Mouse (Mus musculus): Measurements from ENCODE around the gene Gm1604a. TPM values are rescaled to one million over a fixed set of nuclear protein-coding genes. Genes with fewer than 3 reads are reported as not detected.
"Not testable (repeated sequence)": the region's sequence is repeated elsewhere in the genome, so short reads cannot be mapped to it uniquely, and the experiment has no call there.

Gene Gm1604a
- polyA plus RNA-seq, 1 experiment = 0.14 TPM

DNA sequence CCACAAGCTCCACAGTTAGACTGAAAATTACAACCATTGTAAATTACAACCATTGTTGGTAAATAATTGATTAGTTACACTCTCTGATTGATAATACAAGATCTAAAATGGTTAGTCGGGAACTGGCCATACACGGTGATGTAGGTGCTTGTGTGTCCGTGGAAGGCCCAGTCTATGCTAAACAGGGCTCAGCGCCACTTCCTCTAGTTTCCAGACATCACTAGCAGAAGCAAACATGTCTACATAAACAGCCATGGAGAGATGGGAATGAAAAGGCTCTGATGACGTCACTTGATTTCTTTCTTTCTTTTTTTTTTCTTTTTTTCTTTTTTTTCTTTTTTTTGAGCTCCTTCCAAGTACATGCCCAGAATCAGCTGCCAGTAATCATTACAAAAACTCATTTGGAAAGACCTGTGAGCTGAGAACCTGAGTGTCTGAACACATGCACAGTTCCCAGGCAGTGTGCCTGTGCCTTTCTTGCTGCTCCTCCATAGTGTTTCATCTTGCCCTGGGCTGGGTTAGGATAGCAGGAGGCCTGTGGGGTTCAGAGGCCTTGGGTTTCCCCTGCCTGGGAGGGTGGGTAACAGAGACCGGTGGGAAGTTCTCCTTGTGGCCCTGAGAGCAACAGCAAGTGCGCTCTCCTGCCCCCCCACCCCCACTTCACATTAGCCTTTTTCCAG lies 44.3 kb downstream of the Gm1604a start:
- H3K36me3 ChIP-seq (ENCODE audit: control insufficient read depth, insufficient read depth, low read length); DNase-seq; H3K4me1 ChIP-seq (ENCODE audit: control insufficient read depth, insufficient read depth, low read length); H3K4me3 ChIP-seq (ENCODE audit: insufficient read depth, low read depth, low read length); H3K27ac ChIP-seq (ENCODE audit: insufficient read depth, low read depth, low read length); H3K27me3 ChIP-seq (replicated peaks; ENCODE audit: control insufficient read depth, insufficient read depth, low read length): not testable (repeated sequence)
- WGBS = 78% methylated on average over 6 of the region's 7 CpGs

DNA sequence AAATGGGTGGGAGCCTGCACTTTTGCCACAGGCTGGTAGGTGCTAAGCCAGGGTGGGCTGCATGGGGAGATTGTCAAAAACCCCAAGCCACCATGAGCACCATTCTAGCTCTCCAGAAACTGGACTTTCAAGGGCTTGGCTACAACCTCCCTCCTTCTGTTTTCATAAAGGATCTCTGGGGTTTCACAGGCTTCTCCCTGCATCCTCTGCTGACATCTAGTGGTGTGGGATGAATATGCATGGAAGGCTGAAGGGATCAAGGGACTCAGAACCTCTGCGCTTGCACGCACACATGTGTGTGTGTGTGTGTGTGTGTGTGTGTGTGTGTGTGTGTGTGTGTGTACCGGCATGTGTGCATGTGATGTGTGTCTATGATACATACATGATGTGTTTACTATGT lies 49.1 kb downstream of the Gm1604a start:
- not testable (repeated sequence) for H3K27me3 ChIP-seq (replicated peaks; ENCODE audit: control insufficient read depth, insufficient read depth, low read length); H3K4me3 ChIP-seq (ENCODE audit: insufficient read depth, low read depth, low read length); H3K27ac ChIP-seq (ENCODE audit: insufficient read depth, low read depth, low read length); H3K36me3 ChIP-seq (ENCODE audit: control insufficient read depth, insufficient read depth, low read length); H3K4me1 ChIP-seq (ENCODE audit: control insufficient read depth, insufficient read depth, low read length)
- TF ChIP-seq CTCF (conservative IDR thresholded peaks at IDR 0.05; ENCODE audit: insufficient read depth, insufficient read length, low read depth, low read length) = peak; percentile 46
- 7% methylated on average over 3 of the region's 3 CpGs for WGBS
- DNase-seq = peak; percentile 37

DNA sequence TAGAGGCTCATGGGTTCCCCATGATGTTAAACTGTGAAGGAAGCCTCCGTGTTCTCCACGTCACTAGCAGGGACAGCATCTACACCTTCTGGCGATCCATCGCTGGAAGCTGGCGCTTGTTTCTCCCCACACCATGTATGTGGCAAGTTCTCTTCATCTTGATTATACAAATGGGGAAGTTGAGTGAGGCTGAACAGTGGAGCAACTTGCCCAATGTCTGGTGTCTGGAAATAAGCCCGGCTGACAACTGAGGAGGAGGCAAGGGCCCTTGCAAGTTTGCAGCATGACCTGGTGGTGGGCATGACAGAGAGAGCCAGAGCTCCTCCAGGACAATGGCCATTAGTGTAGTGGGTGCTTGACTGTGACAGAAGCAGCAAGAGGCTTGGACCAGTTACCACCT lies 50.2 kb downstream of the Gm1604a start:
- H3K27me3 ChIP-seq (replicated peaks; ENCODE audit: control insufficient read depth, insufficient read depth, low read length); H3K4me3 ChIP-seq (ENCODE audit: insufficient read depth, low read depth, low read length); H3K4me1 ChIP-seq (ENCODE audit: control insufficient read depth, insufficient read depth, low read length); DNase-seq; H3K27ac ChIP-seq (ENCODE audit: insufficient read depth, low read depth, low read length); H3K36me3 ChIP-seq (ENCODE audit: control insufficient read depth, insufficient read depth, low read length): not testable (repeated sequence)
- WGBS = 86% methylated on average over 5 of the region's 6 CpGs

DNA sequence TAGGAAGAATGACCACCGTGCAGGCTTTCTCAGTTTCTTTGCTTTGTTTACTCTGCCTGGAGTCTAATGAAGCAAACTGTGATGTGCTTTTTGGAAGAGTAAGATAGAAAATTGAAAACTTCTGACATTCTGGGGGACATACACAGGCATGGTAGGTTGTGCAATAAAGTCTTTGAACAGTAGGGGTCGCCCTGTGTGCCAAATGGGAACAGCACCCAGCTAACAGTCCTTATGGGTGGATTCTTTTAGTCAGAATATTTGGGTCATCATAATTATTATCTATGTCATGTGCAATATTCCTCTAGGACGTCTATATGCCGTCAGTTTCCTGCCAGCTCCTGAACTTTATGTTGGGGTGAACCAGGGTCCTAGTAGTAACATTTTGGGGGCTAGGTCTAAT lies 54.2 kb downstream of the Gm1604a start:
- H3K36me3 ChIP-seq (ENCODE audit: control insufficient read depth, insufficient read depth, low read length); H3K27ac ChIP-seq (ENCODE audit: insufficient read depth, low read depth, low read length); H3K4me1 ChIP-seq (ENCODE audit: control insufficient read depth, insufficient read depth, low read length); H3K27me3 ChIP-seq (replicated peaks; ENCODE audit: control insufficient read depth, insufficient read depth, low read length); H3K4me3 ChIP-seq (ENCODE audit: insufficient read depth, low read depth, low read length): not testable (repeated sequence)
- 0% methylated on average over 1 of the region's 4 CpGs for WGBS
- TF ChIP-seq CTCF (conservative IDR thresholded peaks at IDR 0.05; ENCODE audit: insufficient read depth, insufficient read length, low read depth, low read length) = 0 out of 2 replicates have a peak, but pooled peaks have one; percentile 11
- DNase-seq = peak; percentile 57

DNA sequence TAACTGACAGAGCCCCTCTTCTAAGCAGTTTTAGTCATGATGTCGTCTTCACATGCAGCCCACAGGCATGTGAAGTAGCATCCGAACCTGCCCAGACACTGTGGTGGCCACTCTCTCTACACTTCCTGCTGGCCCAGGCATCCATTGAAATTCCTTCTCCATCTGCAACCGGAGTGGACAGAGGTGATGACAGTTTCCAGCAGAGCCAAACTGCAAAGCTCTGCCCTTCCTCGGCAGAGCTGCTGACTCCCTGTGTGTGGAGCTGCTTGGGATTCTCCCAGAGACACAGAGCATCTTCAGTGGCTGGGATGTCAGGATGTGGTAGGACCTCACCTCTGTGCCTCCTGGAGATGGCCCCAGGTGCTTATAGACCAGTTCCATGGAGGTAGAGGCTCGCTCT lies 59.2 kb downstream of the Gm1604a start:
- WGBS = 100% methylated on average over 1 of the region's 5 CpGs
- DNase-seq; H3K36me3 ChIP-seq (ENCODE audit: control insufficient read depth, insufficient read depth, low read length); H3K27me3 ChIP-seq (replicated peaks; ENCODE audit: control insufficient read depth, insufficient read depth, low read length); H3K4me1 ChIP-seq (ENCODE audit: control insufficient read depth, insufficient read depth, low read length); H3K4me3 ChIP-seq (ENCODE audit: insufficient read depth, low read depth, low read length); H3K27ac ChIP-seq (ENCODE audit: insufficient read depth, low read depth, low read length): not testable (repeated sequence)

DNA sequence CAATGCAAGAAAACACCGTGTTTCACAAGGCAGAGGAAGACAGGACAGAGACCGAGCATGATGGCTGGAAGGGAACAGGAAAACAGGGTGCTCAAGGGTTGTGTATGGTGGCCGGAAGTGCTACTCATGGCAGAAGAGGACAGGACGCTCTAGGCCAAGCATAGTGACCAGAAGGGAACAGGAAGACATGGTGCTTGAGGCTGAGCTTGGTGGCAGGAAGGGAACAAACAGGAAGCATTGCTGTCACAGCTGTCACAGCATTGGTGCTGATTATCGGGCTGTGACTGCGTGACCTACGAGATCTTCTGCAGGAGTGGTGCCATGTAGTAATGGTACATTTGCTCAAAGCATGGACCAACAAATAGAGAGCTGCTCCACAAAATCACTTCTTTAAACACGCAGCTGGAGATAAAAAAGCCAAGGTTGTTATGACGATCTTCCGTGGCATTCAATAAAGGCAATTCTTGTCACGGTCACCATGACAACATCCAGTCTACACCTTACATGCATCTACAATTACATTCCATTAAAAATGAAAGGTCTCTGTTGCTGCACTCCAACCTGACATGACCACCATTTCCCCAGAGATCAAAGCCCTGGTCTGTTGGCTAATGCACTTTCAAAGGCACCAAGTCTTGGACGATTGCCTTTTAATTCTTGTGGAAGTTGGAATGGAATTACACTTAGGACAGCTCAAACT lies 60.3 kb downstream of the Gm1604a start:
- H3K4me3 ChIP-seq (ENCODE audit: insufficient read depth, low read depth, low read length); DNase-seq; H3K4me1 ChIP-seq (ENCODE audit: control insufficient read depth, insufficient read depth, low read length); H3K27me3 ChIP-seq (replicated peaks; ENCODE audit: control insufficient read depth, insufficient read depth, low read length); H3K27ac ChIP-seq (ENCODE audit: insufficient read depth, low read depth, low read length); H3K36me3 ChIP-seq (ENCODE audit: control insufficient read depth, insufficient read depth, low read length): not testable (repeated sequence)
- no CpG with 5 or more reads among the region's 12 CpGs for WGBS

DNA sequence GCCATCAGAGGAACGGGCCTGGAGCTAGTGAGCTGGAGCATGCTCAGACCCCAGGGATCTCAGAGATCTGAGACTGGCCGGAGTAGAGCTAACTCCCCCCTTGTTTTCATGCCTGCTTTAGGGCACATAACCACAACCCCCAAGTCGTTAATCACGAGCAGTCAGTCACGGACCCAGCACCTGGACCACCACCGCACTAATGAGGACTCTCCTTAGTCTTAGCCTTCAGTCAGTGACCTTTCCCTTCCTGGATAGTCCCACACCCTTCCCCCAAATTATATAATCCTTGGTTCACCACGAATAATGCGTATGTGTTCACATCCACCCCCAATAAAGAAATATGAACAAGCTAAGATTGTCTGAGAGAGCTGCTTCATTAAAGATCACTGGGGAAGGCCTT lies 61.5 kb downstream of the Gm1604a start:
- H3K4me3 ChIP-seq (ENCODE audit: insufficient read depth, low read depth, low read length); H3K27me3 ChIP-seq (replicated peaks; ENCODE audit: control insufficient read depth, insufficient read depth, low read length); H3K27ac ChIP-seq (ENCODE audit: insufficient read depth, low read depth, low read length); H3K36me3 ChIP-seq (ENCODE audit: control insufficient read depth, insufficient read depth, low read length); H3K4me1 ChIP-seq (ENCODE audit: control insufficient read depth, insufficient read depth, low read length); DNase-seq: not testable (repeated sequence)
- 78% methylated on average over 6 of the region's 8 CpGs for WGBS

DNA sequence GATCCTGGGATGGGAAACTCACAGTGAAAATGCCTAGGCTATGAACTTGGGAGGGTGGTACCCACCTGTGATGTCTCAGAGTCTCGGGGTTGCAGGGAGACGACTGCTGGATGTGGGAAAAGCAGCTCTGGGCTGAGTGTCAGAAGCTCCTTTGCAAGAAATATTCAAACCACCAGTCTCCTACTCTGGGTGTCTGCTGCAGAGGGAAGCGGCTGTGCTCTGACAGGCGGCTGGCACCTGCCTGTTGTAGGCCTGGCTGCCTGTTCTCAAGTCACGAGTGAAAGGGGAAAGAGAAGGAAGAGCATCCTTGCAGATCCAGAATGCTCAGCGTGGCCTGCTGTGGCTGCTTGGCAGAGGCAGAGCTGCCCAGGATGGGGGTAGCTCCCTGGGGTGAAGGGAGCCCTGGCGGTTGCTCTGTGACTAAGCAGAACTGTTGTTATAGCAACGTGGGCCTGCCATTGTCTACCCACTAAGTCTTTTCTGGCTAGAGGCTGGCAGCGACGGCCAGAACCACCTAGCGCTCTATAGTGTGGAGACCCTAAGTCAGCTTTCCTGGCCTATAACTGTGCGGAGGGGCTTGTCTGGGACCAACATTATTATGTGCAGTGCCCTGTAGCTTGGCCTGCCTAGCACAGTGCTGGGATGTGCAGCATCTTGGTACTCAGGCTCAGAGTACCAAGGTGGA lies 72.6 kb downstream of the Gm1604a start:
- H3K27me3 ChIP-seq (replicated peaks; ENCODE audit: control insufficient read depth, insufficient read depth, low read length); H3K4me3 ChIP-seq (ENCODE audit: insufficient read depth, low read depth, low read length); DNase-seq; H3K27ac ChIP-seq (ENCODE audit: insufficient read depth, low read depth, low read length); H3K36me3 ChIP-seq (ENCODE audit: control insufficient read depth, insufficient read depth, low read length); H3K4me1 ChIP-seq (ENCODE audit: control insufficient read depth, insufficient read depth, low read length): not testable (repeated sequence)
- no CpG with 5 or more reads among the region's 12 CpGs for WGBS

DNA sequence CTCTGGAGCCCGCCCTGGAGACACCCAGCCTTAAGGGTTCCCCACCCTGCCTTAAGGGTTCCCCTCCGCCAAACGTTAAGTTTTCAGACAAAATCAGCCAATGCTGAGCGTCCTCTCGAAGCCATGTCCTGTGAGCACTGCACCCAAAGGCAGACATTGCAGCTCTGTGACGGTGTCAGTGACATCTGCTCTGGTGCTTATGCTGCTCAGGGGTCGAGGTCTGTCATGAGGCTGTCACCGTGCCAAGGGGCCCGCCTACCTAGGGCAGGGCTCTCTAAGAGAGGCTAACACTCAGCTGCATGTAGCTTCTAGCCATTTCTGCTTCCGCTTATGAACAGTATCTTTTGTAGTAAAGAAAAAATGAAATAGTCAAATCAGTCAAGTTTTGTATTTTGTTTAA lies 73.7 kb downstream of the Gm1604a start:
- not testable (repeated sequence) for DNase-seq; H3K27ac ChIP-seq (ENCODE audit: insufficient read depth, low read depth, low read length); H3K27me3 ChIP-seq (replicated peaks; ENCODE audit: control insufficient read depth, insufficient read depth, low read length); H3K4me1 ChIP-seq (ENCODE audit: control insufficient read depth, insufficient read depth, low read length); H3K4me3 ChIP-seq (ENCODE audit: insufficient read depth, low read depth, low read length); H3K36me3 ChIP-seq (ENCODE audit: control insufficient read depth, insufficient read depth, low read length)
- 82% methylated on average over 6 of the region's 10 CpGs for WGBS

DNA sequence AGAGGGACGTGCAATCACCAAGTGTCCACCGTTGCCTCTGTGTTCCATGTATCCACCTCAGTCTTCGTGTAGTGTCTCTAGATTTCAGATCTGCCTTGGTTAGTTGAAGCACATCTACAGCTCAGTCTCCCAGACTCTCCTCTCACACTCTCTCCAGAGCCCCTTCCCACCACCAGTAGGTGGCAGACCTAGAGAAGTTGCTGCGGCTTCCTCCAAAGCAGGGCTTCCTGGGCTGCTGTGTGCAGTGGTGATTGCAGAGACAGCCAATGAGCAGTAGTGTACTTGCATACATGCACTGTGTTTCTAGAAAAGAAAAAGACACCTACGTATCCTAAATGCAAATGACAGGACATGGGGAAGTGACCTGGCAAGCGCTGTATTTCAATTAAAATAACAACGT lies 77.6 kb downstream of the Gm1604a start:
- H3K27ac ChIP-seq (ENCODE audit: insufficient read depth, low read depth, low read length); H3K4me1 ChIP-seq (ENCODE audit: control insufficient read depth, insufficient read depth, low read length); DNase-seq; H3K36me3 ChIP-seq (ENCODE audit: control insufficient read depth, insufficient read depth, low read length); H3K27me3 ChIP-seq (replicated peaks; ENCODE audit: control insufficient read depth, insufficient read depth, low read length); H3K4me3 ChIP-seq (ENCODE audit: insufficient read depth, low read depth, low read length): not testable (repeated sequence)
- no CpG with 5 or more reads among the region's 7 CpGs for WGBS

DNA sequence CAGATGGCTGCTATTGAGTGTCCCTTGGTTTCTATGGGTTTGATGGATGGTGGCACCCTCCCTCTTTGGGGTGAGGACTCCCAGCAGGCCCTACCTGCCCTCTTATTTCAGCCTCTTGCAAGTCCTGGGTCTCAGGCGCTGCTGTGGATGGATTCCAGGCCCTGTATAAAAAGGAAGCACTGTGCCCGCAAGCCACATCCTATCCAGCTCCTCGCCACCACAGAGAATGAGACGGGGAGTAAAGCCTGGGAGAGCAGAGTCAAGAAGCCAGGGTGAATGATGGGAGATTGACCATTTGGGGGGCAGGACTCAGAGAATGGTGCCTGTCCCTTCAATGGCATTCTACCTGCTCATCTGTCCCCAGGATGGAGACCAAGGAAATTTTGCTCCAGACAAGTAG lies 86.3 kb downstream of the Gm1604a start:
- 85% methylated on average over 4 of the region's 4 CpGs for WGBS
- not testable (repeated sequence) for H3K4me1 ChIP-seq (ENCODE audit: control insufficient read depth, insufficient read depth, low read length); DNase-seq; H3K4me3 ChIP-seq (ENCODE audit: insufficient read depth, low read depth, low read length); H3K27ac ChIP-seq (ENCODE audit: insufficient read depth, low read depth, low read length); H3K27me3 ChIP-seq (replicated peaks; ENCODE audit: control insufficient read depth, insufficient read depth, low read length); H3K36me3 ChIP-seq (ENCODE audit: control insufficient read depth, insufficient read depth, low read length)

Measured in kidney, adult 2 months (tissue).